Mouse (Mus musculus): ENCODE data around the gene Maats1.

Gene Maats1

GRCm38 (mm10) chr16:38341396-38342324 is at the start of gene Maats1:
Gene Maats1, minus strand, starts transcription at chr16:38342143.
- ATAC-seq (ENCODE audit: low TSS enrichment): peak; percentile 96

GRCm38 (mm10) chr16:38390322-38390721 is 48.4 kb upstream of the Maats1 start:
- ATAC-seq (ENCODE audit: low TSS enrichment): no peak

- no peak for ATAC-seq (ENCODE audit: low TSS enrichment)
Observed at GRCm38 (mm10) chr16:38389284-38389893, 47.4 kb upstream of the Maats1 start.

DNA sequence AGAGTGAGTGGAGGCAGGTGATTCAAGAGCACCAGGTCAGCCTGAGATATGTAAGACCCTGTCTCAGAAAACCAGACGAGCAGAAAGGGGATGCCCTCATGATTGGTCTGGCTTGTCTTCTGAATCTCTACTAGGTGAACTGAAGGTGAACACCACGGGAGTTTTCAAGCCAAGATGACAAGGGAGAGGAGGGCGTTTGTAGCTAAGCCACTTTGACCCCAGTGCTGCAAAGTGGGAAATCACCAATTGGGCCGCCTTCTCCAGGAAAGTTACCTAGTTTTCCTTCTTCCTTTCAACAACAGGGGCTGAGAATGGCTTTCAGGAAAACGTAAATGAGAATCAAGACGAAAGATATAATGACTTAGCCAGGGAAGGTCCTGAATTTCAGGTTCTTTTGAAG is 46.8 kb upstream of the Maats1 start:
- no peak for ATAC-seq (ENCODE audit: low TSS enrichment)

GRCm38 (mm10) chr16:38387389-38387788 is 45.4 kb upstream of the Maats1 start:
- ATAC-seq (ENCODE audit: low TSS enrichment): no peak

- ATAC-seq (ENCODE audit: low TSS enrichment): no peak
Observed at GRCm38 (mm10) chr16:38385700-38386099, 43.8 kb upstream of the Maats1 start.

DNA sequence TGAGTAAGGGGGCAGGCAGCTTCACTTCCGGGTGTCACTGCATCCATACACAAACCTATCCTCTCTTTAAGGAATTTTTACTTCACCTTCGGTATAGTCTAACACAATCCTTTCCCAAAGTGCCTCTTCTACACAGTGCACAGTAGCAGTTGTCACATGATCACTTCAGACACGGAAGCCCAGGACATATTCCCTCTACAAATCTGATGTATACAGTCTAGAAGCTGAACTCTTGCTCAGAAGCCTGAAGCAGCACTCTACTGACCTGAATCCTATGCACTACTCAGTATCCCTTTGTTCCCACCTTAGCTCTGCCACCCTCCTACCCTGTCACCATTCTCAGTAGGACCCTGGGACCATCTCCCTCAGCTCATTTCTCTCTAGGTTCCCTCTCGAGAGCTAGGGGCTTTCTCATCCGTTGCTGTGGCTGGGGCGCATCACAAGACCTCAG is 43.3 kb upstream of the Maats1 start:
- ATAC-seq (ENCODE audit: low TSS enrichment): no peak

DNA sequence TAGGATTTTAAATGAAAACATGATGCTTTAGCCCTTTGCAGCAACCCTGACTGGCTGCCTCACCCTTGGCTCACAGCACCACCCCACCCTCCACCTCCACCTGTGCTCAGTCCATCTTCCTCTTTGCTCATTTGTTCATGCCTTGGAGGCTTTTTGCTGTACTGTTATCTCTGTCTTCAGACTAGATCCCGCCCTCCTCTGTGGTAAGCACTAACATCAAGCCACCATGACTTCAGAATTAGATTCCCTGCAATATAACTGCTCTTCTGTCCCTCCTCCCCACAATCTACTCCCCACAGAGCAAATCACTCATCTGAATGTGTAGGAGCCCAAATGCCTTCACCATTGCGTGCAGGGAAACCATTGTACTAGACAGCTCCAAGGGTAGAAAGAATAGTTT is 41.7 kb upstream of the Maats1 start:
- no peak for ATAC-seq (ENCODE audit: low TSS enrichment)

DNA sequence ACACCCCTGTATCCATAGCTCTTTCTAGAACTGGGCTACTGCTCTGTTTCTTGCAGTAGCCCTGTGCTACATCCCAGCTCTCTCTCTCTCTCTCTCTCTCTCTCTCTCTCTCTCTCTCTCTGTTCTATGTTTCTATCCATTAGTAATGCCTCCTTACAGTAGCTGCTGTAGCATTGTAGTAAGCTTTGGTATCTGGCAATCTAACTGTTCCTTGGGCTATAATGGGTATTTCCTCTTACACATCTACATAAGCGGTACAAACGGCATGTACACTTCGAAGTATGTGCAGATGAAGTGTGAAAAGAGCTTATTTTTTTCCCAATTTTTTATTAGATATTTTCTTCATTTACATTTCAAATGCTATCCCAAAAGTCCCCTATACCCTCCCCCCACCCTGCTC is 38.0 kb upstream of the Maats1 start:
- no peak for ATAC-seq (ENCODE audit: low TSS enrichment)

GRCm38 (mm10) chr16:38379493-38379892 is 37.5 kb upstream of the Maats1 start:
- no peak for ATAC-seq (ENCODE audit: low TSS enrichment)

- no peak for ATAC-seq (ENCODE audit: low TSS enrichment)
Observed at GRCm38 (mm10) chr16:38379088-38379487, 37.1 kb upstream of the Maats1 start.

DNA sequence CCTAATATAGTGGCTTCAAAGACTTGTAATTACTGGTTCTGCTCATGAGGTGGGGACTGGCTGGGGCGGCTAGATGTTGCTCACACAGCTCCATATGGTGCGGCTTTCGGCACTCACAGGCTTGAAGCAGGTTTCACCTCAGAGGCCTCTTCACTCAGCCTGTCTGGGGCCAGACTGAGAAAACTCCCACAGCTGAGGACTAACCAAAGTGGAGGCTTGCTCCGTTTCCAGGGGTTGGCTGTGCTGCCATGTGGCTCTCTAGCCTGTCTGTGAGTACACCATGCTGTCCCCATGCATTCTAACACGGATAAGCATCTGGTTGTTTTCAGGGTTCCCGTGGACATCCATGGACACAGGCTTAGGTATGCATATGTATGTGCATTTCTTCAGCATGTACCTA is 36.6 kb upstream of the Maats1 start:
- ATAC-seq (ENCODE audit: low TSS enrichment): no peak

GRCm38 (mm10) chr16:38377546-38377945 is 35.6 kb upstream of the Maats1 start:
- no peak for ATAC-seq (ENCODE audit: low TSS enrichment)

DNA sequence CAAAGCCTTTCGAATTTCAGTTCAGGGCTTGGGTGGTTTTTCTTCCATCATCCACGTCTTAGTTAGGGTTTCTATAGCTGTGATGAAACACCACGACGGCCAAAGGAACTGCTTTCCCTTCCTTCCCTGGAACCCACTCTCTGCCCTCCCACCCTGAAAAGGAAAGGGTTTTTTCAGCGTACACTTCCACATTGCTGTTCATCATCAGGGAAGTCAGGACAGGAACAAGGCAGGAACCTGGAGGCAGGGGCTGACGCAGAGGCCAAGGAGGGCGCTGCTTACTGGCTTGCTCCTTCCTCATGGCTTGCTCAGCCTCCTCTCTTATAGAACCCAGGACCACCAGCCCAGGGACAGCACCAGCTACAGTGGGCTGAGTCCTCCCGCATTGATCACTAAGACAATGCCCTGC is 34.9 kb upstream of the Maats1 start:
- no peak for ATAC-seq (ENCODE audit: low TSS enrichment)

- peak; percentile 93 for ATAC-seq (ENCODE audit: low TSS enrichment)
Observed at GRCm38 (mm10) chr16:38376163-38376840, 34.4 kb upstream of the Maats1 start.

DNA sequence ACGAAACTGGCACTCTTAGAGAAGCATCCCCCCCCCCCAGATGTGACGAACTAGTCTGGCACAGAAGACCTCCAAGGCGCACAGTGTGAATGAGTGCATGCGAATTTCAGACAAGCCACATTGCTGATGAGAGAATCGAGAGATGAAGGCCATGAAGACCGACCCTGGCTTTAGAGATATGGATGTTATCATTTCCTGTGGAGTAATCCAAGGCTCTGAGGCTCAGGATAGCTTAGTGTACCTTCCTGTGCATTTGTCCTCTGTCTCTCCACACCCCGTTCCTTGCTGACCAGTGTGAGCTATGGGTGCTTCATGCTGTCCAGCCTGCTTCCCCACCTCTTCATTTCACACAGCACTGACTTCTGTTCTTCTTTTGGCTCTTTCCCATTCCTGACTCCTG is 33.2 kb upstream of the Maats1 start:
- no peak for ATAC-seq (ENCODE audit: low TSS enrichment)

DNA sequence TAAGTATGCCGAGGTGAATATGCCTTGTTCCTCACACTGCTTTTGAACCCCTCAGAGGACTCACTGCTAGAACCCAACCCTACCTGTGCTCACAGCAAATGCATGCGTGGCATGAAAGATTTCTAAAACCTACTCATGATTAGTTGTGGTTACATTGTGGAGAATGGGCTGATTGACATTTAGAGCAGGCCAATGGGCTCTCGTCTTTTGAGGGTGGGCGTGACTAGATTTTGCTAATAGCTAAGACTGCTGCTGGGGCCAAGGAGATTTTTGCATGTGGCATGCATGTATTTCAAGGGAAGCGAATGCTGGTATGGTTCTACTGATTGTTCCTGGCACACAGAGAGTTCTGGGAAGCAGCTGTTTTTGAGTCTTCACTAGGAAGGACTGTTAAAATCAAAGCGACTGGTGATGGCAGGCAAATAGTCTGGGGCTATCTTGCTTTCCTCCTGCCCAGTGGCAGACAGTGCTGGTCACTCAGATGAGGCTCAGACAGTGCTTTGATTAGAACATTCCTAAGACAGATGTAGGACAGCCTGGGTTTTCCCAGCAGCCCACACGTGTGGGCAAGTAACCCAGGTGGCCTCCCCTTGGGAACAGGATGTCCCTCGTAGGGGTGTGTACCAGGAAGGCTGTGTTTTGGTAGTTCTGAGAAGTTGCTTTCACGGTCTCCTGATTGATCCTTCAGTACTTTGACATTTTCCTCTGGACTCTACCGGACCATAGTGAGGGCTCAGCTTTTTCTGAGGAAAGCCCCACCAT is 32.6 kb upstream of the Maats1 start:
- no peak for ATAC-seq (ENCODE audit: low TSS enrichment)

GRCm38 (mm10) chr16:38373941-38374340 is 32.0 kb upstream of the Maats1 start:
- no peak for ATAC-seq (ENCODE audit: low TSS enrichment)

GRCm38 (mm10) chr16:38373439-38373838 is 31.5 kb upstream of the Maats1 start:
- ATAC-seq (ENCODE audit: low TSS enrichment): no peak

GRCm38 (mm10) chr16:38372876-38373275 is 30.9 kb upstream of the Maats1 start:
- ATAC-seq (ENCODE audit: low TSS enrichment): no peak

- ATAC-seq (ENCODE audit: low TSS enrichment): no peak
Observed at GRCm38 (mm10) chr16:38371705-38372296, 29.9 kb upstream of the Maats1 start.

All from frontal cortex, adult (tissue).